Mouse (Mus musculus): ENCODE data around the gene Rnf123. TPM values are rescaled to one million over a fixed set of nuclear protein-coding genes. Genes with fewer than 3 reads are reported as not detected.

Gene Rnf123
- polyA plus RNA-seq, 1 experiment from 2014 or later, result 32.7 TPM

DNA sequence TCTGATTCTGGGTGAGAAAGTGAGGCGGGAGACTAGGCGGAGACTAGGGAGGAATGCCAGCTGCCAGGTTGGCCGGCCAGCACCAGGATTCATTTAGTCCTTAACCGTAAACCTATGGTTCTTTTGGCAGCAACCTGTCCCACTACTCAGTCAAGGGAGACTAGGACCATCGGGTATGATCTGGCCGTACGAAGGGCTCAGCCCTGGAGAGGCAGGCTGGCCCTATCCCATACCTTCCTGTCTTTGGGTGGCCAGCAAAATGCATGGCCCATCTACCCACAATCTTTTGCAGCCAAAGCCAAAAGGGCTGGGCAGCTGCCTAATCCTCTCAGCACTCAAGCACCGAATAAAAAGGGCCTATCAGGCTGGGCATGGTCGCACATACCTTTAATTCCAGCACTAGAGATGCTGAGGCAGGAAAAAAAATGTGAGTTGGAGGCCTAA, 10.6 kb downstream of the Rnf123 start:
- Histone ChIP-seq H3K27ac (peak overlapping the region; percentile 49; the same call in 1 of the 2 replicates), H3K36me3 (peaks cover 13% of the 10 kb centered on the region; the same call in 1 of the 2 replicates), H3K4me1 (no peaks in the 10 kb centered on the region; the same call in 1 of the 2 replicates), H3K4me2 (no peak overlapping the region), H3K4me3 (replicated peaks) (no peak overlapping the region), H3K9me3 (no peaks in the 10 kb centered on the region), H3K27me3 (replicated peaks) (no peaks in the 10 kb centered on the region), H3K9ac (no peak overlapping the region)
- 55% methylated on average over 9 of the region's 9 CpGs for WGBS
- no peak for ATAC-seq (ENCODE audit: insufficient read depth, low FRiP score, low read depth)

DNA sequence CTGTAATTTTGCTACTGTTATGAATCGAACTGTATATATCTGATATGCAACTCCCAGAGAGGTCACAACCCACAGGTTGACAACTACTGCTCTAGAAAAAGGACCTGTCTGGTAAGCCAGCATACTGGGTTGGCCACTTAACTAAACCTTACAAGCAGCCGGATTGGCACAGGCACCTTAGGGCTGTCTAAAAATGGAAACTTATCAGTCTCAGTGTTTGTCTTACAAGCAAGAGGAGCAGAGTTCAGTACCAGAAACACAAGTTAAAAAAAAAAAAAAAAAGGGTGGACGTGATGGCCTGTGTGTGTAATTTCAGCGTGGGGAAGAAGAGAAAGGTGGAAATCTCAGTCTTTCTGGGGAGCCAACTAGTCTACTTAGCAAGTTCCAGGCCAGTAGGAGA, 11.3 kb downstream of the Rnf123 start:
- Histone ChIP-seq H3K27ac (peak overlapping the region; percentile 49; the same call in 1 of the 2 replicates), H3K9me3 (no peaks in the 10 kb centered on the region), H3K9ac (no peak overlapping the region), H3K36me3 (peaks cover 13% of the 10 kb centered on the region; the same call in 1 of the 2 replicates), H3K4me2 (no peak overlapping the region), H3K4me3 (replicated peaks) (no peak overlapping the region), H3K27me3 (replicated peaks) (no peaks in the 10 kb centered on the region), H3K4me1 (no peaks in the 10 kb centered on the region)
- WGBS, result 71% methylated on average over 4 of the region's 4 CpGs
- ATAC-seq (ENCODE audit: insufficient read depth, low FRiP score, low read depth), result no peak

DNA sequence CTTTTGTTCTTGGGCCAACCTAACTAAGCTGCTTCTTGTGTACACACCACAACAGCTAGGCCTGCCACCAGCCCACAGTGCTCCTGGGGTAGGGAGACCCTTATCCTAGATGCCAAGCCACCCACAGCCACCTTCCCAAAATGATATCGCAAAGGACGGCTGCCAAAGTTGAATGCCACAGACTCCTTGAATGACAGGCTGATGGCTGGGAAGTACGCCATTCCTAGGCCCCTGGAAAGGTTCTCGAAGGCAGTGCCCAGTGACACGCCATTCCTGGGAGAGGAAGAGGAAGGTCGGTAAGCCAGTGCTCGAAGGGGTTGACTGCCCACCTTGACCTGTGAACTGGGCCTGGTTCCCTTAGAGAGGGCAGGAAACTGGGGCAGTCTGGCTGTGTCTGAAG, 13.6 kb downstream of the Rnf123 start:
- Histone ChIP-seq H3K9ac (no peak overlapping the region), H3K4me3 (replicated peaks) (no peak overlapping the region), H3K4me1 (no peaks in the 10 kb centered on the region), H3K36me3 (peaks cover 13% of the 10 kb centered on the region; the same call in 1 of the 2 replicates), H3K9me3 (no peaks in the 10 kb centered on the region), H3K27ac (no peak overlapping the region), H3K4me2 (no peak overlapping the region), H3K27me3 (replicated peaks) (no peaks in the 10 kb centered on the region)
- ATAC-seq (ENCODE audit: insufficient read depth, low FRiP score, low read depth), result no peak
- 90% methylated on average over 7 of the region's 7 CpGs for WGBS

DNA sequence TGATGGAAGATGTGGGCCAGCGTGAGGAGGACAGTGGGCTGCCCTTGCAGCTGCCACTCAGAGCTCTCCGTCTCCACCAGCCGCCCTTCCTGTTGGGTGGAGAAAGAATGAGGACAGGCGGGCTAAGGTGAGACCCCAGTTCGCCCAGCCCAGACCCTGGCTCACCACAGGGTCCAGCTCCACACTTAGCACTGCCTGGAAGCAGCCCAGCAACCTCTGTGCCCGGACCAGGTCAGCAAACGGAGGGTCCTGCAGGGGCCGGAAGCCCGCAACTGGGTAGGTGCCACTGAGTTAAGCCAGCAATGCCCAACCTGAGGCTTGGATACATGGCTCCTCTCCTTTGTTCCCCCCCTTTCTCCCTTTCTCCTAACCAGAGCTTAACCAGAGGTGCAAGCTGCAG, 14.1 kb downstream of the Rnf123 start:
- H3K27me3 ChIP-seq (replicated peaks), result no peaks in the 10 kb centered on the region
- WGBS, result 91% methylated on average over 9 of the region's 9 CpGs
- H3K9me3 ChIP-seq, result no peaks in the 10 kb centered on the region
- H3K4me1 ChIP-seq, result no peaks in the 10 kb centered on the region
- H3K36me3 ChIP-seq, result peaks cover 14% of the 10 kb centered on the region
- H3K4me2 ChIP-seq, result no peak overlapping the region
- H3K9ac ChIP-seq, result no peak overlapping the region
- no peak overlapping the region for H3K27ac ChIP-seq
- no peak for ATAC-seq (ENCODE audit: insufficient read depth, low FRiP score, low read depth)
- no peak overlapping the region for H3K4me3 ChIP-seq (replicated peaks)

DNA sequence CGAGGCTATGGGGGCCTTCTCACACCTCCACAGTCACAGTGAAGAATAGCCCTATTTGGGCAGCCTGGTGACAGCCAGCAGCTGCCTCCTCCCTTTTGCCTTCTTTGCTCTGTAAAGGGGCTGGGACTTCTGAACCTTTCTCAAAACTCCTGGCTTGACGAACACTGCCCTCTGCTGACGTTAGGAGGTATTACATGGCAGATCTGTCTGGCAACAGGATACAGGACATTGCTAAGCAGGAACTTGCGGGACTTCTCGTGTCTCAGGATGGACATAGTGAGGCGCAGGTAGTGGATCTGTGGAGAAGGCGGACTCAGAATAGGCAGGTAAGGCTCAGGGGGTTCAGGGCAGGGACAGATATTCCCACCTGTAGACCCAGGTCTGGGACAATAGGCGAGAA, 15.2 kb downstream of the Rnf123 start:
- H3K9ac ChIP-seq, result no peak overlapping the region
- 20% methylated on average over 8 of the region's 8 CpGs for WGBS
- no peak overlapping the region for H3K4me2 ChIP-seq
- 0 out of 2 replicates have a peak overlapping the region, but pooled peaks have one; percentile 16 for H3K27ac ChIP-seq
- H3K4me3 ChIP-seq (replicated peaks), result no peak overlapping the region
- H3K36me3 ChIP-seq, result peaks cover 22% of the 10 kb centered on the region
- 0 out of 2 replicates have a peak, but pooled peaks cover 4% of the 10 kb centered on the region for H3K4me1 ChIP-seq
- H3K9me3 ChIP-seq, result no peaks in the 10 kb centered on the region
- ATAC-seq (ENCODE audit: insufficient read depth, low FRiP score, low read depth), result no peak
- H3K27me3 ChIP-seq (replicated peaks), result no peaks in the 10 kb centered on the region

DNA sequence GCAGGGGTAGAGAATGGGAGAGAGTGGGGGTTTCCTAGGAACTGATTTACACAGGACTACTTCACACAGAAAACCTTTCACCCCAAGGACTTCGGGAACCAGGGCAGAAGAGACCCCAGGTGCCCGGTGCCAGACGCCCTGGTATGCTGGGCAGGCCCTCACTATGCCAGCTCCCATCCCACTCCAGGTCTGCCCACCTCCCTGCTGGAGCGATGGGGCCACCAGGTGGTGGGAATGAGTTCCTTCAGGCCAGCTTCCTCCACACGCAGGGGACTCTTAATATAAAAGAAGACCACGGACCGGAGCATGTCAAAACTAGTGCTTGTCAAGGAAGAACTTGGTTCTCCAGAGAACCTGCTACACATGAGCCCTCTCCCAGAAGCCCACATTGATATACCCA, 15.9 kb downstream of the Rnf123 start:
- no peaks in the 10 kb centered on the region for H3K27me3 ChIP-seq (replicated peaks)
- peaks cover 28% of the 10 kb centered on the region for H3K36me3 ChIP-seq
- H3K9ac ChIP-seq, result no peak overlapping the region
- no peak overlapping the region for H3K4me2 ChIP-seq
- no peak overlapping the region for H3K4me3 ChIP-seq (replicated peaks)
- H3K9me3 ChIP-seq, result no peaks in the 10 kb centered on the region
- no peak for ATAC-seq (ENCODE audit: insufficient read depth, low FRiP score, low read depth)
- 75% methylated on average over 7 of the region's 7 CpGs for WGBS
- no peak overlapping the region for H3K27ac ChIP-seq
- H3K4me1 ChIP-seq, result 0 out of 2 replicates have a peak, but pooled peaks cover 4% of the 10 kb centered on the region

DNA sequence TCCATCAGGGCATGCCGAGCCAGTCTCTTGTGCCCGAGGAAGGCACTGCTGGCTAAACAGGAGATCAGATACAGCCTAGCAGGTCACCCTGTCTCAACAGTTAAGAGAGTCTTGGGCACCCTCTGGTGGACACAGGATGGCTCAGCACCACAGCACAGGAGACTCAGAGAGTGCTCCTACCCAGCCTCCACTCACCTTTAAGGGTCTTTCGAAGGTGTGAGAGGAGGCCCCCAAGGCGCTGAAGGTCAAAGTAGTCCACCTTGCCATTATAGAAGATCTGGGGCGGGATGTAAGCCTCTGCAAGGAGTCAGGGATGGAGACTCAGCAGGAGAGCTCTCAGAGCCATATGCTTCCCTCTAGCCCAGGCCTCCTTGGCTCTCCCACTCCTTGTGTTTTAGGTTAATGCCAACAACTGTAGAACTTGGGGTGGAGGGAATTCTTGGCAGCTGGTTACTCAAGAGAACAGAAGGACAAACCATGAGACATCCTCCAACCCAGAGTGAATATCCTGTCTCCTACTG, 17.6 kb downstream of the Rnf123 start:
- H3K4me2 ChIP-seq, result no peak overlapping the region
- no peak overlapping the region for H3K9ac ChIP-seq
- WGBS, result 39% methylated on average over 5 of the region's 5 CpGs
- no peaks in the 10 kb centered on the region for H3K27me3 ChIP-seq (replicated peaks)
- H3K4me1 ChIP-seq, result 0 out of 2 replicates have a peak, but pooled peaks cover 4% of the 10 kb centered on the region
- peaks cover 34% of the 10 kb centered on the region for H3K36me3 ChIP-seq
- H3K9me3 ChIP-seq, result no peaks in the 10 kb centered on the region
- no peak overlapping the region for H3K4me3 ChIP-seq (replicated peaks)
- H3K27ac ChIP-seq, result no peak overlapping the region
- peak; percentile 51; the same call in 1 of the 2 replicates for ATAC-seq (ENCODE audit: insufficient read depth, low FRiP score, low read depth)

DNA sequence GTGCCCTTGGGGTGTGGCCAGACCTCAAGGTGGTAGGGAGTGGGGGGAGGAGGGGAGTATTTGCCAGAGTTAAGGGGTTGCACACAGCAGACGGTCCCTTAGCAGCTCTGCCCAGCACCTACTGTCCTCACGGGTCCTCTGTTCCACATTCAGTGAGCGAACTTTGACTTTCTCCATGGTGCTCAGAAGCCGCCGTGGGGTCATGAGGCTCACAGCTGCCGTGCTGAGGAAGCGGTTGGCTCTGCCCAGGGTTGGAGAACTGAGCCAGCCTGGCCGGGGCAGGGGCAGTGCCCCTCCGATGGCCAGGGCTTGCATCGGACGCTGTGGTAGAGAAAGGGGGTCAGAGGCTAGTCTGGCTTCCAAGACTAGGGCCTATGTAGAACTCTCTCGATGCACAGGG, 19.8 kb downstream of the Rnf123 start:
- no peaks in the 10 kb centered on the region for H3K9me3 ChIP-seq
- peaks cover 30% of the 10 kb centered on the region for H3K36me3 ChIP-seq
- H3K4me2 ChIP-seq, result no peak overlapping the region
- 81% methylated on average over 12 of the region's 12 CpGs for WGBS
- 0 out of 2 replicates have a peak, but pooled peaks cover 4% of the 10 kb centered on the region for H3K4me1 ChIP-seq
- no peak overlapping the region for H3K27ac ChIP-seq
- ATAC-seq (ENCODE audit: insufficient read depth, low FRiP score, low read depth), result no peak
- no peak overlapping the region for H3K4me3 ChIP-seq (replicated peaks)
- no peak overlapping the region for H3K9ac ChIP-seq
- H3K27me3 ChIP-seq (replicated peaks), result no peaks in the 10 kb centered on the region

DNA sequence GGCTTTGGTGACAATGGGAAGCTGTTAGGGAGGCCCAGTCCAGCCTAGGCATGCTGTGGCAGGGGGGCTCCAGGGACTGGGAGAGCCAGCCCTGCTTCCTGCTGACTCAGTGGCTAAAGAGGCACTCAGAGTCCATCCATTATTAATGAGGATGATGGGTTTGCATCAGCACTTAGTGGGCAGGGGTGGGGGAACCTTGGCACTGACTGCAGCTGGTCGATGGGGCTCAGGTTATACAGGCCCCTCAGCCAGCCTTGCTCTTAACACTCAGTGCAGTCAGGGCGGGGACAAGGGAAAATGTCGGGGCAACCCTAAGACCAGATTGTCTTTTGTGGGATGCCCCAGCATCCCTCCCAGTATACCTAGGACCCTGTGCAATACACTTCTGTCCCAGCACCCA, 21.0 kb downstream of the Rnf123 start:
- H3K36me3 ChIP-seq, result peaks cover 33% of the 10 kb centered on the region
- H3K4me2 ChIP-seq, result no peak overlapping the region
- no peak for ATAC-seq (ENCODE audit: insufficient read depth, low FRiP score, low read depth)
- H3K4me3 ChIP-seq (replicated peaks), result no peak overlapping the region
- 0 out of 2 replicates have a peak, but pooled peaks cover 4% of the 10 kb centered on the region for H3K4me1 ChIP-seq
- WGBS, result 92% methylated on average over 3 of the region's 3 CpGs
- H3K27ac ChIP-seq, result no peak overlapping the region
- no peaks in the 10 kb centered on the region for H3K27me3 ChIP-seq (replicated peaks)
- no peak overlapping the region for H3K9ac ChIP-seq
- H3K9me3 ChIP-seq, result no peaks in the 10 kb centered on the region

DNA sequence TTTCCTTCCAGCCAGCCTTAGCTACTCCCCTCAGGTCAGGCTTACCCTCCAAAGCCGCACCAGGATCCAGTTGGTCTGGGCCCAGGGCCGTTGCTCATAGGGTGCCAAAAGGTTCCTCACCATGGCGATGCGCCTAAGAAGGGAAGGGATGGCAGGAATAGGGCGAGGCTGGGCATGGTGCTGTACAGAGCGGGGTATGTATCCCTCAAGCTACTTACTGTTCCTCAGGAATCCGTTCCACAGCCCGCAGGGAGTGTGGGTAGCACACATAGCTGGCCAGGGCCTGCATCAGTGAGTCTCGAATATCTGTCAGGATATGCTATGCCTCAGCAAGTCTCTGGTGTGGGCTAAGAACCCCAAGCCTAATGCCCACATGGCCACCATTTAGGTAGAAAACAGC, 24.9 kb downstream of the Rnf123 start:
- Histone ChIP-seq H3K9me3 (no peaks in the 10 kb centered on the region), H3K4me1 (peaks cover 6% of the 10 kb centered on the region; the same call in 1 of the 2 replicates), H3K4me2 (no peak overlapping the region), H3K4me3 (replicated peaks) (no peak overlapping the region), H3K36me3 (peaks cover 34% of the 10 kb centered on the region), H3K27ac (no peak overlapping the region), H3K27me3 (replicated peaks) (no peaks in the 10 kb centered on the region), H3K9ac (no peak overlapping the region)
- WGBS, result 92% methylated on average over 9 of the region's 9 CpGs
- no peak for ATAC-seq (ENCODE audit: insufficient read depth, low FRiP score, low read depth)

DNA sequence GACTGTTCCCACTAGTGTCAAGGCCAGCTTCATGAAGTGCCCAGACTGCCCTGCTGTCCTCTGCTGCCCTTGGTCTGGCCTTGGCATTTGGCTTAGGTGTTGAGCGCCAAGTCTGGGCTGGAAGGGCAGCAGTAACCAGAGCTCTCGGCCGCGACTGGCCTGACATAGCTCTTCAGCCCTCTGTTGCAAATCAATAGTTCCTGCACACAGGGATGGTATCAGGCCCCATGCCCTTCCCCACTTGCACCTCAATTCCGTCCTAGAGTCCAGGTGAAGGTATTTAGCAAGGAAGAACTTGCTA, 25.9 kb downstream of the Rnf123 start:
- H3K27ac ChIP-seq, result no peak overlapping the region
- 88% methylated on average over 5 of the region's 5 CpGs for WGBS
- no peaks in the 10 kb centered on the region for H3K27me3 ChIP-seq (replicated peaks)
- H3K4me3 ChIP-seq (replicated peaks), result no peak overlapping the region
- no peaks in the 10 kb centered on the region for H3K9me3 ChIP-seq
- H3K4me2 ChIP-seq, result no peak overlapping the region
- H3K9ac ChIP-seq, result no peak overlapping the region
- peaks cover 27% of the 10 kb centered on the region for H3K36me3 ChIP-seq
- no peak for ATAC-seq (ENCODE audit: insufficient read depth, low FRiP score, low read depth)
- peaks cover 14% of the 10 kb centered on the region for H3K4me1 ChIP-seq

DNA sequence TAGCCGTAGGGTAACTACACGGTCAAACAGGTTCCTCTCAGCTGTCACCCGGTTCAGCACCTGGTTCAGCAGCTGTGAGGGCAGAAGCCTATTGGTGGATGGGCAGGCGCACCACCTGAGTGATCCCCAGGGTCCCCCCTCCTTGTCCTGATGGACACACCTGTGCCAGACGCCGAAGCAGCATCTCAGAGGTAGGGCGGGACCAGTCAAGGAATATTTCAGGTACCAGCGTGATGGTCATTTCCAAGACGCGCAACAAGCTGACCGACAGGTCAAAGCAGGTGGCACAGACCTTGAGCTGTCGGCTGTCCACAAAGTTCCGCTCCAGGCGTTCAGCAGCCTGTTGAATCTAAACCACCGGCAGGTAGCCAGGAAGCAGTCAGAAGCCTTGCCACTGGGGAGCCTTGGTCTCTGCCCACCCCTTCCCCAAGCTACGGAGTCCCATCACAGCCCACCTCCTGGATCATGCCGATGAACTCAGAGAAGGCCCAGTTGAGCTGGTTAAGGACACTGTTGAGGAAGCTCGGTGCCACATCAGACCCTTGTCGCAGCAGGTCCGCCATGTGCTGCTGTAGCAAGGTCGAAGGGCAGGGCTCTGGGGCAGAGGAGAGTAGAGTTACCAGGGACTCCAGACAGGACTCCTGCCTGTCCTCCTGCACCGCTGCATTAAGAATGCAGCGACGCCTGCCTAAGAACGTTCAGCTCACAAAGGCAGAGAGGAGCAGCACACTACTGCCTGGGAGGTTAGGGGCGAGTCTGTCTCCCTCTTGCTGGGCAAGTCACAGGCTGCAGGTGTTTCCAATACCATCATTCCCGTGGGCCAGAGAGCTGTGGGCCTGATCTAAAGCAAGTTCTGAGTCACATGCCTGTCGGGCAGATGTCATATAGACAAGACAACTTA, 26.5 kb downstream of the Rnf123 start:
- no peak overlapping the region for H3K9ac ChIP-seq
- H3K36me3 ChIP-seq, result peaks cover 26% of the 10 kb centered on the region
- no peak overlapping the region for H3K4me2 ChIP-seq
- H3K4me1 ChIP-seq, result peaks cover 16% of the 10 kb centered on the region
- ATAC-seq (ENCODE audit: insufficient read depth, low FRiP score, low read depth), result no peak
- no peaks in the 10 kb centered on the region for H3K27me3 ChIP-seq (replicated peaks)
- no peaks in the 10 kb centered on the region for H3K9me3 ChIP-seq
- no peak overlapping the region for H3K4me3 ChIP-seq (replicated peaks)
- WGBS, result 80% methylated on average over 28 of the region's 28 CpGs
- H3K27ac ChIP-seq, result no peak overlapping the region
